Mouse (Mus musculus) testis, adult 2 months (tissue): Measurements from ENCODE around the gene Wdpcp.

Source experiments
- CTCF ChIP-seq: fragments of 200-500 bp; IDR thresholded peaks from 2 replicates; pipeline ENCODE4 v1.5.1; 2012; ENCODE audit warnings: low read depth, mild to moderate bottlenecking, inconsistent platforms, low read length, moderate library complexity; ENCODE audit not compliant: control insufficient read depth, insufficient read depth, insufficient replicate concordance
- POLR2A ChIP-seq: fragments of 200-500 bp; IDR thresholded peaks from 2 replicates; pipeline ENCODE4 v1.6.1; 2012; ENCODE audit warnings: low read depth, mild to moderate bottlenecking, inconsistent platforms, low read length, moderate library complexity; ENCODE audit not compliant: control insufficient read depth

DNA sequence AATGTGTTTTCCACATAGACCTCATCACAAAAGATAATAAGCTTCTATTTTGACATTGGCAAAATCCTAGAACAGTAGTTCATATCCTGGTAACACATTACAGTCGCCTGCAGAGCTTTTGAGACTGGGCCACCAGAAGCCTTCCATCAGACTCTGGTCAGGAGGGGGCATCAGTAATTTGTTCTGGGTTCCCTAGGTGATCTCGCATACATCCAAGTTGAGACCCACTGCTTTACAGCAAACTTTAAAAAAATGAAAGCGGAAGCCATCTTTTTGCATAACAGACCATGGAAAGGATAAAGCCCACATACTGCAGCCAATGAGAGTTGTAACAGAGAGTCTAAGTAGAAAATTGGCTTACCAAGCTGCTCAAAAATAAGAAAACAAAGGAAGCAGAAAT, 125.6 kb downstream of the Wdpcp start:
- no peak for TF ChIP-seq CTCF
- no peak for TF ChIP-seq POLR2A
